Mouse (Mus musculus) heart, embryonic 11.5 days (tissue): Measurements from ENCODE around the gene Tmcc3. TPM values are rescaled to one million over a fixed set of nuclear protein-coding genes. Genes with fewer than 3 reads are reported as not detected.
A peak's percentile ranks its signal among the peaks of the same experiment; 100 is the strongest.

ENCODE experiments used
- ATAC-seq: fragments of 200-750 bp; cut with Nextera tagmentation; replicated peaks from 2 replicates; pipeline ENCODE4 v1.8.0; 2017; ENCODE audit warnings: moderate library complexity; ENCODE audit not compliant: insufficient number of reproducible peaks, low FRiP score, low TSS enrichment
- H3K27ac ChIP-seq: fragments of 300-500 bp; sonication (generic); 2 replicates; pipeline ENCODE4 v1.5.1; 2014; ENCODE audit warnings: mild to moderate bottlenecking, low read depth, low read length
- H3K27me3 ChIP-seq: fragments of 300-500 bp; sonication (generic); 2 replicates; pipeline ENCODE4 v1.6.1; 2014; ENCODE audit warnings: mild to moderate bottlenecking, low read length, mixed read lengths; ENCODE audit not compliant: control insufficient read depth, insufficient read depth
- H3K36me3 ChIP-seq: fragments of 300-500 bp; sonication (generic); 2 replicates; pipeline ENCODE4 v1.6.1; 2014; ENCODE audit warnings: mild to moderate bottlenecking, low read length, moderate library complexity, mixed read lengths; ENCODE audit not compliant: control insufficient read depth, insufficient read depth
- H3K4me1 ChIP-seq: fragments of 300-500 bp; sonication (generic); 2 replicates; pipeline ENCODE4 v1.6.1; 2014; ENCODE audit warnings: low read length; ENCODE audit not compliant: control insufficient read depth, insufficient read depth
- H3K4me2 ChIP-seq: fragments of 300-500 bp; sonication (generic); 2 replicates; pipeline ENCODE4 v1.6.1; 2014; ENCODE audit warnings: mild to moderate bottlenecking, moderate library complexity
- H3K4me3 ChIP-seq: fragments of 300-500 bp; sonication (generic); 2 replicates; pipeline ENCODE4 v1.5.1; 2014; ENCODE audit warnings: low read depth, low read length
- H3K9ac ChIP-seq: fragments of 300-500 bp; sonication (generic); 2 replicates; pipeline ENCODE4 v1.6.1; 2014; ENCODE audit warnings: mild to moderate bottlenecking, low read depth, low read length, moderate library complexity
- H3K9me3 ChIP-seq: fragments of 300-500 bp; sonication (generic); replicated peaks from 2 replicates; pipeline ENCODE4 v1.6.1; 2016; ENCODE audit warnings: low read length; ENCODE audit not compliant: control insufficient read depth
- WGBS: fragments of 180-500 bp; shearing (Covaris S2); extraction: QIAGEN DNeasy Blood & Tissue Kit; methylation state at CpG from one replicate; pipeline ENCODE4 v1.1.7; 2014; ENCODE audit not compliant: insufficient replicate concordance; 5-methylcytosine and 5-hydroxymethylcytosine counted together
- polyA plus RNA-seq: library from polyadenylated mRNA; unstranded; fragments of >200 nt; fragmentation: Nextera tagmentation; extraction: Ambion mirVana; gene quantifications from 2 replicates; pipeline ENCODE4 v1.2.1, GENCODE M21; 2014

Gene Tmcc3
- polyA plus RNA-seq, 1 experiment from 2014 or later: 10.9 TPM

GRCm38 (mm10) chr10:94567915-94568314, 256.2 kb downstream of the Tmcc3 start:
- WGBS: 82% methylated on average over 14 of the region's 14 CpGs
- H3K4me1 ChIP-seq: peaks cover 21% of the 10 kb centered on the region
- H3K27me3 ChIP-seq: no peaks in the 10 kb centered on the region

DNA sequence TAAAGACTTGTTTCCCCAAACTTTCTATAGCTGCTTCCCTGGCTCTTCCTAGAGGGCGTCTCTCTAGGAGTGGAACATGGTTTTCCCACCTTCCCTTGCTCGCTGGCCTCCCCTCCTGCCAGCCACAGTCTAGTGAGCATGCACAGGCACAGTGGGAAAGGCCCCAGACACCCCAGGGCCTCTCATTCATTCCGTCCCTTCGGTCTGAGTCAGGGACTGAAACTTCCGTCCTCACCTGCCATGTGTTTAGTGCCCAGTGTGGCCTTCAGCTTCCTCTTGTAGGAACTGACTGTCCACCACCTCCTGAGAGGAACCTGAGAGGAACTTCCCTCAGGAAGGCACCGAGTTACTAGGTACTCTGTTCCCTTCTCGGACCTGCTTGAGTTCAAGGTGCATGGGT, 257.1 kb downstream of the Tmcc3 start:
- Histone ChIP-seq H3K4me3 (no peak overlapping the region), H3K4me2 (no peak overlapping the region), H3K36me3 (no peaks in the 10 kb centered on the region), H3K27me3 (no peaks in the 10 kb centered on the region), H3K27ac (no peak overlapping the region), H3K9ac (no peak overlapping the region), H3K4me1 (peaks cover 25% of the 10 kb centered on the region), H3K9me3 (no peaks in the 10 kb centered on the region)
- no peak for ATAC-seq
- WGBS: 78% methylated on average over 7 of the region's 7 CpGs

More at GRCm38 (mm10) chr10:94567915-94568314, 256.2 kb downstream of the Tmcc3 start:
- no peaks in the 10 kb centered on the region for H3K9me3 ChIP-seq
- no peaks in the 10 kb centered on the region for H3K36me3 ChIP-seq
- H3K4me3 ChIP-seq: no peak overlapping the region
- H3K9ac ChIP-seq: no peak overlapping the region
- H3K4me2 ChIP-seq: no peak overlapping the region
- no peak for ATAC-seq
- H3K27ac ChIP-seq: no peak overlapping the region

- Histone ChIP-seq H3K27me3 (no peaks in the 10 kb centered on the region), H3K27ac (no peak overlapping the region), H3K4me2 (no peak overlapping the region), H3K9ac (no peak overlapping the region), H3K9me3 (no peaks in the 10 kb centered on the region), H3K36me3 (no peaks in the 10 kb centered on the region), H3K4me3 (no peak overlapping the region), H3K4me1 (peaks cover 25% of the 10 kb centered on the region)
- ATAC-seq: no peak
- 67% methylated on average over 7 of the region's 7 CpGs for WGBS
Observed at GRCm38 (mm10) chr10:94569731-94570130, 258.0 kb downstream of the Tmcc3 start.

DNA sequence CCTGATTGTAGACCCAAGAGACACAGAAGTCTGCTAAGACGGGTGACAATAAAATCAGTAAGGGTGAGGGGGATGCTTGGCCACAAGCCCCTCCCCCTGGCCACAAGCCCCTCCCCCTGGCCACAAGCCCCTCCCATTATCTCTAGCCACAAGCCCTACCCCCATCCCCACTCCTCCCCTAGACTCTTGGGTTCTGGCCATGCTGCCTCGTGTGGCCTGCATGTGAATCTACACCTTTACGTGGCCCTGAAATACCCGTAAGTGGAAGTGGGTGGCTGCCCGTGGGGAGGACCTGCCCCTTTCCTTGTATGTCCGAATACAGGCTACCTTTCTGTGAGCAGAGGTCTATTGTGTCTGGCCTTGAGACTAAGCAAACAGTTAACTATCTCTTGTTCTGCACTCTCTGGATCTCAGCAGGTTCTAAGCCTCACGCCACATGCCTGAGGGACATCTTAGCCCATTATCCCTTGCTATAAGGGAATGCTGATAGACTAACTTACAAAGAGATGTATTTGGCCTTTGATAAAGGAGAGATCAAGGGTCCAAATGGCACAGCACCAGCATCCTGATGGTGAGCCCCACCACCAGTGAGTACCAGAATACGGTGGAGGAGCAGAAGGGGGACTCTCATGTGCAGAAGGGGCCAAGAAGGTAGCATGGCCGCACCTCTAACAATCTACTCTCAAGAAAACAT, 260.3 kb downstream of the Tmcc3 start:
- no peak overlapping the region for H3K4me3 ChIP-seq
- H3K4me2 ChIP-seq: no peak overlapping the region
- WGBS: 76% methylated on average over 9 of the region's 9 CpGs
- H3K27me3 ChIP-seq: no peaks in the 10 kb centered on the region
- H3K36me3 ChIP-seq: no peaks in the 10 kb centered on the region
- H3K27ac ChIP-seq: no peak overlapping the region
- H3K9ac ChIP-seq: no peak overlapping the region
- no peaks in the 10 kb centered on the region for H3K9me3 ChIP-seq
- ATAC-seq: no peak; the same call in 1 of the 2 replicates
- H3K4me1 ChIP-seq: peaks cover 28% of the 10 kb centered on the region

DNA sequence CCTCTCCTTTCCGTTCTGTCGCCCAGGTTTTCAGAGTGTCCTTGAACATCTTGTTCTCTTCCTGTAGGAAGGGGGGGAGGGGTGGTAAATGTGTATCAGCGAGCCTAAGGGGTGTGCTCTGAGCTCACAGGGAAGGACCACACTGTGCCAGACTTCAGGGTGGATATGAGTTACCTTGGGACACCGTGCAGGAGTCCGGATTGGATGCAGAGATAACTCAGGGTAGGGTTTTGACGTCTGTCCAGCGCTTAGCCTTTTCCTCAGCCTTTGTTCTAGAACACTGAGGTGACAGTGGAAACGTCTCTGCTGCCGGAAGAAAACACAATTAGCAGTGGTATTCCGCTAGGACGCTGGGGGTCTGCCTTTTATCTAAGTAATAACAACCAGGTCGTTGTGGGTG, 261.0 kb downstream of the Tmcc3 start:
- Histone ChIP-seq H3K27ac (no peak overlapping the region), H3K36me3 (no peaks in the 10 kb centered on the region), H3K9ac (no peak overlapping the region), H3K27me3 (no peaks in the 10 kb centered on the region), H3K4me2 (no peak overlapping the region), H3K4me3 (no peak overlapping the region), H3K9me3 (no peaks in the 10 kb centered on the region), H3K4me1 (peaks cover 28% of the 10 kb centered on the region)
- WGBS: 39% methylated on average over 12 of the region's 12 CpGs
- ATAC-seq: no peak

DNA sequence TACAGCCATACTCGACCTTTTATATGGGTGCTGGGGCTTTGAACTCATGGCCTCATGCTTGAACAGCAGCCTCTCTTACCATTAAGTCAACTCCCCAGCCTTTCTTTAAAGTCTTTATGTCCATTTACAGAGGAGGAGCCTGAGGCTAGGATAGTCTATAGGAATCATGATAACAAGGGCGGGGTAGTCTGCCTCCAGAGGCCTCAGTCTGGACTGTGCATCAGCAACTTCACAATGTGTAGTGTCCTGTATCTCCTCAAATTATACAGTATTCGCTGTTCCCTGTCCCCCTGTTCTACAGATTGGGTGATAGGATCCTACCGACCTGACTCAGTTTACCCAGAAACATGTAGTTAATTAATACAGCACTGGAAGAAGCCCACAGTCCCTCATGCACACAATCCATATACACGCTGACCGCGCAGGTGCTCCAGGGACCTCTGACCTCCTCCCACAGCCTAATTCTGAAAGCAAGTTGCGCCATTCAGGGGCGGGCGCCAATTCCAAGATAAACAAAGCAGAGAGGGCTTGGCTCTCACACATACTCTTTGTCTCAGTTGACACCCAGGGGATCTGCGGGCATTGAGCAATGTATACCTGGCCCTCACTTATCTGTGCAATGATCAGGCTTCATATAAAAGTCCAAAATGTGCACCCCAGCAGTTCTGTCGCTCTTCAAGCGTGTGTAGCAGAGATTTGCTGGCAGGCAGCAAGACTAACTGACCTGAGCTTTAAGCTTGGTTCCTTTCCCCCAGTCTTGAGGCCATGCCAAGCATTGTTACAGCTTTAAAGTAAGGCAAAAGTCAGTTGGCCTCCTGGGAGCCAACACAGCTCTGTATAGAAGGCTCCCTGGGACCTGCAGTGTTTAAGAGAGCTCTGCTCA, 262.9 kb downstream of the Tmcc3 start:
- Histone ChIP-seq H3K27ac (no peak overlapping the region), H3K9ac (no peak overlapping the region), H3K4me3 (no peak overlapping the region), H3K4me2 (no peak overlapping the region), H3K27me3 (no peaks in the 10 kb centered on the region), H3K36me3 (no peaks in the 10 kb centered on the region; the same call in 1 of the 2 replicates), H3K9me3 (no peaks in the 10 kb centered on the region), H3K4me1 (peaks cover 28% of the 10 kb centered on the region)
- no peak for ATAC-seq
- WGBS: 76% methylated on average over 13 of the region's 13 CpGs

GRCm38 (mm10) chr10:94575958-94576357, 264.2 kb downstream of the Tmcc3 start:
- Histone ChIP-seq H3K9ac (no peak overlapping the region), H3K4me3 (no peak overlapping the region), H3K36me3 (no peaks in the 10 kb centered on the region; the same call in 1 of the 2 replicates), H3K9me3 (no peaks in the 10 kb centered on the region), H3K27me3 (no peaks in the 10 kb centered on the region), H3K4me2 (peak overlapping the region; percentile 0; the same call in 1 of the 2 replicates), H3K4me1 (peaks cover 28% of the 10 kb centered on the region), H3K27ac (peak overlapping the region; percentile 57; the same call in 1 of the 2 replicates)
- ATAC-seq: 0 out of 2 replicates have a peak, but pooled peaks have one; percentile 41
- 30% methylated on average over 8 of the region's 8 CpGs for WGBS

DNA sequence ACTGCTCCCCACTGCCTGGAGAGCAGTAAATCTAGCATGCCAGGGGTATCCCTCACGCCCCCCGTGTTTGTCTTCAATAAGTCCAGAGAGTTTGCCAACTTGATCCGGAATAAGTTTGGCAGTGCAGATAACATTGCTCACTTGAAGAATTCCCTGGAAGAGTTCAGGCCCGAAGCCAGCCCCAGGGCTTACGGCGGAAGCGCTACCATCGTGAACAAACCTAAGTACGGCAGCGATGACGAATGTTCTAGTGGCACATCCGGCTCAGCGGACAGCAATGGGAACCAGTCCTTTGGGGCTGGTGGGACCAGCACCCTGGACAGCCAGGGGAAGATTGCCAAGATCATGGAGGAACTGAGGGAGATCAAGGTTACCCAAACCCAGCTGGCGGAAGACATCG, 267.1 kb downstream of the Tmcc3 start:
- no peak for ATAC-seq
- H3K36me3 ChIP-seq: no peaks in the 10 kb centered on the region; the same call in 1 of the 2 replicates
- WGBS: 91% methylated on average over 15 of the region's 15 CpGs
- H3K27me3 ChIP-seq: no peaks in the 10 kb centered on the region
- H3K9me3 ChIP-seq: no peaks in the 10 kb centered on the region
- no peak overlapping the region for H3K27ac ChIP-seq
- H3K4me1 ChIP-seq: peaks cover 22% of the 10 kb centered on the region
- H3K4me3 ChIP-seq: no peak overlapping the region
- no peak overlapping the region for H3K9ac ChIP-seq
- no peak overlapping the region for H3K4me2 ChIP-seq
